Mouse (Mus musculus): ENCODE data around the gene Cdr2l.

- no peak for TF ChIP-seq POLR2A (IDR thresholded peaks at IDR 0.05; ENCODE audit: low read depth, low read length)
- no peak for TF ChIP-seq NRF1 (IDR thresholded peaks at IDR 0.05; ENCODE audit: low read depth, low read length)
- no peak for TF ChIP-seq CTCF (conservative IDR thresholded peaks at IDR 0.05 in 1 of 2, IDR thresholded peaks at IDR 0.05 in 1 of 2; ENCODE audit: low read depth in 2 of 2, low read length in 2 of 2)
Measured at GRCm38 (mm10) chr11:115437571-115438122, 55.9 kb downstream of the Cdr2l start.
